Mouse (Mus musculus): ENCODE results near the gene Ccnjl. TPM values are rescaled to one million over a fixed set of nuclear protein-coding genes. Genes with fewer than 3 reads are reported as not detected.

The Ccnjl gene
- polyA plus RNA-seq, 1 experiment: 46.5 TPM

GRCm38 (mm10) chr11:43610662-43611033 is 82.1 kb downstream of the Ccnjl start:
- peaks cover 3% of the 10 kb centered on the region for H3K9me3 ChIP-seq
- peaks cover 2% of the 10 kb centered on the region for H3K36me3 ChIP-seq (replicated peaks; ENCODE audit: low read length)
- H3K4me1 ChIP-seq: peaks cover 44% of the 10 kb centered on the region
- no peaks in the 10 kb centered on the region for H3K27me3 ChIP-seq (replicated peaks)
- TF ChIP-seq GATA1 (IDR thresholded peaks at IDR 0.05; ENCODE audit: borderline replicate concordance, low read length) (no peak), FLI1 (IDR thresholded peaks at IDR 0.05; ENCODE audit: low read length) (no peak)
- H3K4me3 ChIP-seq (replicated peaks): no peak overlapping the region

DNA sequence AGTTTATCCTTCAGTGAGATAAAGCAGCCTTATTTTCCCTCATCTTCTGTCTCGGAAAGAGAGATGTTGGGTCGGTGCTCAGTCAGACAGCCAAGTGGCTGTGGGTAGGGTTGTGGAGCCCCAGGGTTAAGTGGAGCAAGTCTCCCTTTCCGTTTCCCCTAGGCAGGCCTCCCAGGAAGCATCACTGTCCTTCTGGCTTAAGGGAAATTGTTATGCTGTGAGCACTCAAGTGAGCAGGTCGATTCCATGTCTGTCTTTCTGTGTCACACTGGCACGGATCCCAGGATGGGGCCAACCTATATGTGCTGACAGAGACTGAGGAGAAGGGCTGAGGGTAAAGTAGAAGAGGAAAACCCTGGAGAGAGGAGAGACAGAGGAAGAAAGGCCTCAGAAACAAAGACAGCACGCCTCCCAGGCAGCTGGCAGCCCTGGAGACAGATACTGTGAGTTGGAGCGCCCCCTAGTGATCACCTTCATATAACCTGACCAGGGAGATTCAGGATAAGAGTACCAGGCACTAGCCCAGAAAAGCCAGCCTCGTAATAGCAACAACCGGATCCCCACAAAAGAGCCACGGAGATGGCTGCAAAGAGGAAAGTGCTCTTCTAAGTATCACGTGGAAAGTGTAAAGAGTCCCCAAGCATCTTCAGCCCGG is 84.4 kb downstream of the Ccnjl start:
- no peaks in the 10 kb centered on the region for H3K27me3 ChIP-seq (replicated peaks)
- peaks cover 64% of the 10 kb centered on the region for H3K4me1 ChIP-seq
- H3K4me3 ChIP-seq (replicated peaks): peak overlapping the region; percentile 12
- peaks cover 14% of the 10 kb centered on the region for H3K9me3 ChIP-seq
- H3K36me3 ChIP-seq (replicated peaks; ENCODE audit: low read length): peaks cover 14% of the 10 kb centered on the region
- TF ChIP-seq FLI1 (IDR thresholded peaks at IDR 0.05; ENCODE audit: low read length) (no peak), GATA1 (IDR thresholded peaks at IDR 0.05; ENCODE audit: borderline replicate concordance, low read length) (no peak)

- TF ChIP-seq FLI1 (IDR thresholded peaks at IDR 0.05; ENCODE audit: low read length) (no peak), GATA1 (IDR thresholded peaks at IDR 0.05; ENCODE audit: borderline replicate concordance, low read length) (no peak)
- no peaks in the 10 kb centered on the region for H3K27me3 ChIP-seq (replicated peaks)
- H3K9me3 ChIP-seq: peaks cover 14% of the 10 kb centered on the region
- H3K4me3 ChIP-seq (replicated peaks): peak overlapping the region; percentile 67
- H3K36me3 ChIP-seq (replicated peaks; ENCODE audit: low read length): peaks cover 14% of the 10 kb centered on the region
- H3K4me1 ChIP-seq: peaks cover 86% of the 10 kb centered on the region
Measured at GRCm38 (mm10) chr11:43617924-43618323, 89.3 kb downstream of the Ccnjl start.

- H3K9me3 ChIP-seq: peaks cover 14% of the 10 kb centered on the region
- TF ChIP-seq GATA1 (IDR thresholded peaks at IDR 0.05; ENCODE audit: borderline replicate concordance, low read length) (no peak), FLI1 (IDR thresholded peaks at IDR 0.05; ENCODE audit: low read length) (no peak)
Measured at GRCm38 (mm10) chr11:43618403-43618802, 89.8 kb downstream of the Ccnjl start.

GRCm38 (mm10) chr11:43621769-43622168 is 93.2 kb downstream of the Ccnjl start:
- Histone ChIP-seq H3K4me1 (peaks cover 91% of the 10 kb centered on the region), H3K27me3 (replicated peaks) (no peaks in the 10 kb centered on the region), H3K36me3 (replicated peaks; ENCODE audit: low read length) (peaks cover 2% of the 10 kb centered on the region), H3K9me3 (no peaks in the 10 kb centered on the region), H3K4me3 (replicated peaks) (no peak overlapping the region)
- TF ChIP-seq GATA1 (IDR thresholded peaks at IDR 0.05; ENCODE audit: borderline replicate concordance, low read length) (no peak), FLI1 (IDR thresholded peaks at IDR 0.05; ENCODE audit: low read length) (no peak)

More at GRCm38 (mm10) chr11:43618403-43618802, 89.8 kb downstream of the Ccnjl start:
- no peaks in the 10 kb centered on the region for H3K27me3 ChIP-seq (replicated peaks)
- peak overlapping the region; percentile 78 for H3K4me3 ChIP-seq (replicated peaks)
- H3K36me3 ChIP-seq (replicated peaks; ENCODE audit: low read length): peaks cover 14% of the 10 kb centered on the region
- peaks cover 86% of the 10 kb centered on the region for H3K4me1 ChIP-seq

GRCm38 (mm10) chr11:43624341-43624740 is 95.8 kb downstream of the Ccnjl start:
- Histone ChIP-seq H3K36me3 (replicated peaks; ENCODE audit: low read length) (peaks cover 2% of the 10 kb centered on the region), H3K4me1 (peaks cover 85% of the 10 kb centered on the region), H3K9me3 (no peaks in the 10 kb centered on the region), H3K27me3 (replicated peaks) (no peaks in the 10 kb centered on the region), H3K4me3 (replicated peaks) (no peak overlapping the region)
- TF ChIP-seq FLI1 (IDR thresholded peaks at IDR 0.05; ENCODE audit: low read length): no peak
- TF ChIP-seq GATA1 (IDR thresholded peaks at IDR 0.05; ENCODE audit: borderline replicate concordance, low read length): no peak

- peak overlapping the region; percentile 50 for H3K4me3 ChIP-seq (replicated peaks)
- TF ChIP-seq FLI1 (IDR thresholded peaks at IDR 0.05; ENCODE audit: low read length) (no peak), GATA1 (IDR thresholded peaks at IDR 0.05; ENCODE audit: borderline replicate concordance, low read length) (no peak)
Measured at GRCm38 (mm10) chr11:43626300-43626926, 97.8 kb downstream of the Ccnjl start.

GRCm38 (mm10) chr11:43626927-43627645 is 98.5 kb downstream of the Ccnjl start:
- Histone ChIP-seq H3K27me3 (replicated peaks) (no peaks in the 10 kb centered on the region), H3K4me3 (replicated peaks) (no peak overlapping the region), H3K4me1 (peaks cover 84% of the 10 kb centered on the region), H3K36me3 (replicated peaks; ENCODE audit: low read length) (peaks cover 2% of the 10 kb centered on the region), H3K9me3 (no peaks in the 10 kb centered on the region)
- TF ChIP-seq GATA1 (IDR thresholded peaks at IDR 0.05; ENCODE audit: borderline replicate concordance, low read length) (no peak), FLI1 (IDR thresholded peaks at IDR 0.05; ENCODE audit: low read length) (no peak)

More at GRCm38 (mm10) chr11:43626300-43626926, 97.8 kb downstream of the Ccnjl start:
- H3K36me3 ChIP-seq (replicated peaks; ENCODE audit: low read length): peaks cover 2% of the 10 kb centered on the region
- no peaks in the 10 kb centered on the region for H3K27me3 ChIP-seq (replicated peaks)
- H3K4me1 ChIP-seq: peaks cover 84% of the 10 kb centered on the region
- H3K9me3 ChIP-seq: no peaks in the 10 kb centered on the region

GRCm38 (mm10) chr11:43631645-43632044 is 103.1 kb downstream of the Ccnjl start:
- Histone ChIP-seq H3K9me3 (no peaks in the 10 kb centered on the region), H3K27me3 (replicated peaks) (no peaks in the 10 kb centered on the region), H3K4me3 (replicated peaks) (peak overlapping the region; percentile 62), H3K4me1 (peaks cover 70% of the 10 kb centered on the region), H3K36me3 (replicated peaks; ENCODE audit: low read length) (no peaks in the 10 kb centered on the region)
- no peak for TF ChIP-seq GATA1 (IDR thresholded peaks at IDR 0.05; ENCODE audit: borderline replicate concordance, low read length)
- TF ChIP-seq FLI1 (IDR thresholded peaks at IDR 0.05; ENCODE audit: low read length): no peak

DNA sequence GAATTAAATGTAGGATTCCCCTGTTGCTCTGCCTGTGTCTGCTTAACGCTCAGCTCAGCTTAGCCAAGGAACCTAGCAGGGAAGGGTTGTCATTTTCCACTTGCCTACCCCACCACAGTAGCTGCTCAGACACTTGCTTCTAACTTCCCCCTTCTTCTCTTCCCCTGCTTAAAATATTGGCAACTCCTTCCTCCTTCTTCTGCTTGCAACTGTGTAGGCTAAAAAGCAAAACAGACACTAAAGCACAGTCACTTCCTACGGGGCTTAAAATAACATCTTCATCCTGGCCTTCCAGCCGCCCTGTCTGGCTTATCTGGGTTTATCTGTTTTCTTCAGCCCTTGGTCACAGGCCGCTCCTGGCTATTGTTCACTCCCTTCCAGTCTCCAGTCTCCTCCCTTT is 104.0 kb downstream of the Ccnjl start:
- no peaks in the 10 kb centered on the region for H3K27me3 ChIP-seq (replicated peaks)
- H3K36me3 ChIP-seq (replicated peaks; ENCODE audit: low read length): no peaks in the 10 kb centered on the region
- peak overlapping the region; percentile 89 for H3K4me3 ChIP-seq (replicated peaks)
- no peaks in the 10 kb centered on the region for H3K9me3 ChIP-seq
- TF ChIP-seq GATA1 (IDR thresholded peaks at IDR 0.05; ENCODE audit: borderline replicate concordance, low read length) (no peak), FLI1 (IDR thresholded peaks at IDR 0.05; ENCODE audit: low read length) (no peak)
- peaks cover 66% of the 10 kb centered on the region for H3K4me1 ChIP-seq
